Mouse (Mus musculus): ENCODE measurements at regions not wholly inside any gene's neighbourhood (a gene's known extent, or its start where the extent isn't known, plus 50 kb on each side); places are given as distances from the start of the nearest gene placed in this dataset.
A peak's percentile ranks its signal among the peaks of the same experiment; 100 is the strongest.
"Not testable (repeated sequence)": the region's sequence is repeated elsewhere in the genome, so short reads cannot be mapped to it uniquely, and the experiment has no call there.

DNA sequence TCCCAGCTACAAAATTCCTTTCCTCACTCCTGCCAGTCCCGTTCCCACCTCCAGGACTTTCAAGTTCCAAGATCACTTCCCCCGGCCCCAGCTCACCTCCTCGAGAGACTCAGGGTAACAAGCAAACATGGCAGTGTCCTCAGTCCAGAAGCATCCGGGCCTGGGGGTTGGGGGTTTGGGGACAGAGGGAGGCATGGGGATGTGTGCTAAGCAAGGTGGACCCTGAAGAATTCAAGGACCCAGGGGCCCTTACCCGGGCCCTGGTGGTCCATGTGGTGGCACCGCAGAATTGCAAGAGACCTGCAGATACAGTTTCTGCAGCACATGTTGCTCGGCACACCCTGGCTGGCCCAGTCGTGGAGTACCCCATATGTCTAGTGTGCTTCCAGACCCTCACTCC lies 269.9 kb upstream of the Ube2e3 start:
- no peak for DNase-seq

DNA sequence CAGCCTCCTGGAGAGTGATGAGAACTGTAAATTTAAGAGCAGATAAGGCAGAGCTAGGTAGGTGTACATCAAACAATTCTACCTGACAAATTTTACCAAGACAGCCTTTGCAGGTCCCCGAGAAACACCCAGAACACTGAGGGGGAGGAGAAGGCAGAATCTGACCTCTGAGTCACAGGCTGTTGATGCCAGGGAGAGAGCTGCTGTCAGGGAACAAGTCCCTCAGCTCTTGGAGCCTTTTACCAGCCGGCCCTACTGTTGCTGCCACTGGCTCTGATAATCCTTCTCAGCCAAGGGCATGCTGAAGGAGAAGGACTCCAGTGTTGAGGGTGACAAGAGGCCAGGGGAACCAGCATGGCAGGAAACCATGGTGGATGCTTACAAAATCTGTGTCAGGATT lies 271.7 kb upstream of the Ube2e3 start:
- no peak for DNase-seq

- DNase-seq, result no peak
Observed at GRCm38 (mm10) chr2:78580013-78580412, 287.9 kb upstream of the Ube2e3 start.

DNA sequence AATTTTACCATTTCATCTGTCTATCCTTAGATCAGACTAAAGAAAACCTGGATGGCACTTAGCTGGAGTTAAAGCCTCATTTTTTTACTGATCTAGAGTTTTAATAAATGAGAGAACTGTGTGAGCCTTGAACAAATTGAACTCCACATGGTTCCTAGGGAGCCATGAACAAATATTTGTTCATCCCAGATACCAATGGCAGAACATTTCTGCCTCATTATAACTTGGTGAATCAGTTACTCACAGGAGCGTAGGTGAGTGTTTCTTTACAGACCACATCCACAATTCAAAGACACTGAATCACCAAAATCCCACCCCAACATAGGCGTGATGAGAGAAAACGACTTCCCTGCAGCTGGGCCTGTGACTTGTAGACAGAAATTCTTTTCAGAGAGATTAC lies 295.4 kb upstream of the Ube2e3 start:
- DNase-seq, result no peak

- no peak for DNase-seq
Observed at GRCm38 (mm10) chr2:78558128-78558527, 309.8 kb upstream of the Ube2e3 start.

DNA sequence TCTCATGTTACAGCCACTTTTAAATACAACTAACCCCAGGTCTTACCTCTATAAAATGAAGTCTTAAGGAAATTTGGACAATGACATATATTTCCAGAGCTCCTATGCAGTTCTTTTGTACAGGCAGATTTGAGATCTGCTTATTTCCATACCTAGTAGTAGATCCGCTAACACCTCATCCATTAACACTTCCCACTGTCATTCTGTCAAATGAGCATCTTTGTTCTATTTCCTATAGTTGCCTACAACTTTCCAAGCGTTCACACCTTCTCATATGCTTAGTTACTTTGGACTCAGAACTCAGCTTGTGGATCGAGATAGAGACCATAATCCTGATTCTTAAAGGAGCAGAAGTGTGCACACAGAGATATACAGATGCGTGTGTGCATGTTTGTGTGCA lies 316.8 kb upstream of the Ube2e3 start:
- DNase-seq, result no peak

GRCm38 (mm10) chr2:78548683-78549467 lies 319.0 kb upstream of the Ube2e3 start:
- DNase-seq, result no peak

DNA sequence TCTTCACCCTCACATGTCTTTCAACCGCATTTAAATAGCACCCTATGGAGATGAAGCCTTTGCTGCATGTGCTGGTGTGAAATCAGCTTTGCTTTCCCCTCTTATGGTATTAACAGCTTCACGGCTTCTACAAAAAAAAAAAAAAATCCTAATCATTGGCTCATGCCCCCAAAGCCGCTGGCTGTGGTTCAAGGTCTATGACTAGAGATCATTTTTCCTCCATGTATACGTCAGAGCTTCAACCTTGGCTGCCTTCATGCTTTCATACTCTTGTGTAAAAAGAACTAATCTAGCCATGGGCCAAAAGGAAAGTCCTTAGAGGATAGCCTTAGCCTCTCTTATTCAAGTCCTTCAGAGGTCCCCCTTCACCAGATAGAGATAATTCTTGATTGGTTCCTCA lies 320.6 kb upstream of the Ube2e3 start:
- DNase-seq, result no peak

GRCm38 (mm10) chr2:78540422-78540821 lies 327.5 kb upstream of the Ube2e3 start:
- DNase-seq, result no peak

DNA sequence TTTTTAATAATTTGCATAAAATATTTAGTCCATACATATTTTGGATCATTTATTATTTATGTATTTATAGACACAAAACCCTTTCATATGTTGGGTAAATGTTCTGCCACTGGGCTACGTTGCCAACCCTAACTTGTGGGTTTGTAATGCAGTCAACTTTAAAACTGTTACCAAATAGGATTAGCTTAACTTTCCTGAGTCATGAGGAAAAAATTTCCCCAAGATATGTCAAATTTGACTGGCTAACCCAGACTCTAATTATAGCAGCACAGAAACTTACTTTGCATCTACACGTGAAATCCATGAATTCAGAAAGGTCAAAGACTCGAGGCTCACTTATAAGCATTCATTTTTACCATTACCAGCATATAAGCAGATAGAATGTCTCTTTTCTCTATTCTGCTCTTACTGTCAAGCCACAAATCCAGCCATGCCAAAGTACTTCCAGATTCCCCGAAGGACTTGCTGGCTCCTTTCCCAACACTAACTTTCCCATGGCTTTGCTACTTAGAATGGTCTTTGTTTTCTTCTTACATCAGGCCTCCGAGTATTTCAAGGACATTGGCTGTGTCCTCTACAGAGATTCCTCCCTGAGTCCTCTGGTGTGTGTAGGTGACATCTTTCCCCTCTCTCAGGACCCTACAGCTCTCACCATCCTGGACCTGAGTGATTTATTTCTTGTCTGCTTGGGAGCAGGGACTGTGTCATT lies 328.2 kb upstream of the Ube2e3 start:
- no peak for DNase-seq

DNA sequence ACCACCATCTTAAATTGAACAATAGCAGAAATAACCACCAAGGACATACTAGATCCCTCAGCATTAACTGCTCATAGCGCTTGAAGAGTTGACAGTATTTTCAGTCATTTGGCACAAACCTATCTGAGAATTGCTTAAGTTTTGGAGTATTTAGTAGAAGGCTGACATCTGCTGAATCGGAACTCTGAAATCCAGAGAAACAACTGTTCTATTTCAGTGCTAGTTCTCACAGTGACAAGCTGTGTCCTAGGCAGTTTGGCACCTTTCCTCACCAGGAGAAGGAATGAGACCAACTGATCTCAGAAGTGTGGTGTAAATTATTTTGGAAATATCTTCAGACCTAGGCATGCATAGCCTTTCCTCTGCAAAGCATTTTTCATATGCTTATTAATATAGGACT lies 330.4 kb upstream of the Ube2e3 start:
- DNase-seq, result no peak

DNA sequence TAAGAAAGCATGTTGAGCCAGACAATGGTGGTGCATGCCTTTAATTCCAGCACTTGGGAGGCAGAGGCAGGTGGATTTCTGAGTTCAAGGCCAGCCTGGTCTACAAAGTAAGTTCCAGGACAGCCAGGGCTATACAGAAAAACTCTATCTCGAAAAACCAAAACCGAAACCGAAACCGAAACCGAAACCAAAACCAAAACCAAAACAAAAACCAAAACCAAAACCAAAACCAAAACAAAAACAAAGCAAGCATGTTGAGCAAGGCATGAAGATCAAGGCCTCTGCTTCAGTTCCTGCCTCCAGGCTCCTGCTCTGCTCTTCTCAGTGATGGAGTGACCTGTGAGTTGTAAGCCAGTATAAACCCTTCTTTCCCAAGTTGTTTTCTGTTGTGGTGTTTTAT lies 334.0 kb upstream of the Ube2e3 start:
- not testable (repeated sequence) for DNase-seq

DNA sequence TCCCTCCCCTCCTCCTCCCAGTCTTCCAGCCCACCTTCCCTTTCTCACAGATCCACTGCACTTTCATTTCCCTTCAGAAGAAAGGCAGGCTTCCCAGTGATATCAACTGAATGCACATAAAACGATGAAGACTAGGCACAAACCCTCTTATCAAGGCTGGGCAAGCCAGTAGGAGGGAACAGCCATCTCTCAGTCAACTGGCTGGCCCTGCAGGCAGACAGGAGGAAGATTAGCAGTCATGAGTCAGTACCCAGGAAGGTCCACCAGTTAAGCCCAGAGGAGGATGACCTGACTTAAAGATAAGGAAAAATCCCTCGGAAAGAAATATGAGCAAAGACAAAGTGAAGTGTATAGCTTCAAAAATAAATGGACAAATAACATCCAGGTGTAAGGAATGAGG lies 337.4 kb upstream of the Ube2e3 start:
- no peak for DNase-seq

DNA sequence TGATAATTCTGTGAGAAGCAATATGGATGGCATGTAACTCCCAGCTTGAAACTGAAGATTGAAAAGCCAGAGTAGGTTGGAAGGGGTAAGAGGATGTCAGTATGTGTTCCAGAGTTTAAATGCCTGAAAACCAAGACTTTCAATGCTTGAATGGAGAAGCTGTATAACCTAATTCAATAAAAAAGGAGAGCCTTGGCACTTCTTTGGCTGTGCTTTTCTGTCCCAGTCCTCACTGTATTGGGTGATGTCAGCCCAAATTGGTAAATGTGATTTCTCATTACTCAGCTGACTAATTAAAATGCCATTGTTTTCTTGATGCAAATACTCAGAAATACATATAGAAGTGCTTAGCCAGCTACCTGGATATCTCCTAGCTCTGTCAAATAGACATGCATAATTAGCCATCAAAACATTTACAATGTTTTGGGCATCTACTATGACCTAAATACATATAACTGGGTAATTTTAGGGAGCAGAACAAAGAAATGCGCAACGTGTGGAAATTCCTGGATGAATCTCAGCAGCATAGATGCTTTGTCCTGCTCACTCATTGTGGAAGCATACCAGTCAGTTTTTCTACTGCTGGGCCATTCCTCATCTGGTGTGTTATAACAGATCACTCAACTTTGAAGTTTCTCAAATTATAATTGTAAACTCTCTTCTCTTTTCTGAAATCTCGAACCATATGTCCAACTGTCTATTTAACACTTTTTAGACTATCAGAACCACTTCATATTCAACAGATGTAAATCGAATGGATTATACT lies 347.5 kb upstream of the Ube2e3 start:
- no peak for DNase-seq

DNA sequence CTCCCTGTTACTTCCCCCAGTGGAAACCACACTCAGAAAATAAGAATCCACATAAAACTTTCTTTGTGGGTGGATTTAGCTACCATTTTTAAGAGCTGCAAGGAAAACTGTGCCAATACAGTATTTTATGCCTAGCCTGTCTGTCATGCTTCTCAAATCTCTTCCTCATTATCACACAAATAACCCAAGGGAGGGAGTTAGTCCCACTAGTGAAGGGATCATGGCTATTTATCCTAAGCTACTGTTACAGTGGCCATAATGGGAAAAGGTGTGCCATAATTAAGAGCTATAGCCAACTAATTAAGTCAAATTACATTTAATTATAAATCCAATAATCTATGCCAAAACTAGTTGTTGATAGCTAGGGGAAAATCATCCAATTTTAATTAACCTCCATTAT lies 374.8 kb upstream of the Ube2e3 start:
- no peak for DNase-seq

DNA sequence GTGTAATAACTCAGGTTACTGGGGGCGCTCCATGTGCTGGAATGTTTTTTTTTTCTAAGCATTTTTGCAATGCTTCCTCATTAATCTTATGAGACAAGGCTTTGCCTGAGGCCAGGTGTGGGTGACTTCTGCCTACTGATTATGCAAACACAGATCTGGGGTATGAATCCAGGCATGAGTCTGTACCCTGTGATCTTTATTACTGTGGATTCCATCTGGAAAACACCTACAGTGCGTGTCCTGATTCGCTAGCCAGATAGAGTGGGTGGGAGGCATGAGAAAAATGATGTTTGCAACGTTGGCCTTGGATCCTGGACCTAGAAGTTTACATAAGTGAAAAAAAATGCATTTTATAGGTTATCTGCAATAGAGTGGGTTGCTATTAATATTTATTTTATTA lies 387.9 kb upstream of the Ube2e3 start:
- no peak for DNase-seq

DNA sequence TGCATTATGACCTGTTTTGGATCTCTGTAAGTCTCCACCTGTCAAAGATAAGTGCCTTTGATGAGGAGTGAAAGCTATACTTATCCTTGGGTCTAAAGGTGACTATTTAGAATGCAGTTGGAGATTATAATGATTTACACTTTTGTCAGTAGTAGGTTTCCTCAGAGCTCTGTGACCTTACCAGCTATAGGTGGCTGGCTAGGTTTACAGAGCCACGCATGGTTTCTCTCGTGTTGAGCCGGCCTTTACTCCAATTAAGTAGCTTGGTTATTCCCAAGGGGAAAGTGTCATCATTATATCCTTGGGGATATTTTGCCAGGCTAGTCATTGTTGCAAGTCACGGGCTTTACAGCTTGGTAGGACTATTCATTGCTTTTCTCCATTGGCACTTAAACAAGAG lies 408.5 kb upstream of the Ube2e3 start:
- no peak for DNase-seq

DNA sequence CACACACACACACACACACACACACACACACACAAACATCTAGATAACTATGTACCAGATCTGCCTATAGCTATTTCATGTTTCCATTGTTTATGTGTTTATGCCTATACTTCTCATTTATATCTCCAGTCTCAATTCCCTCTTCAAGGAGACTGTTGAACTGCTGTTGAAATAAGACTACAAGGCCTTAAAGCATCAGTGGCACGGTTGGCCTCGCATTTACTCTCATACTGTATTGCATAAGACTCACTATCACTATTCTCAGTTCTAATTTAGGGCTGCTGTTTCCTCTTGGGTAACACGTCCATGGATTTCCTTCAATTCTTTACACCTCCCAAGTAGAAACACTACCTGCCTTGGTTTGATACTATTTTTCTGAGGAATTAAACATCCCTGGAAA lies 414.5 kb upstream of the Ube2e3 start:
- no peak for DNase-seq

DNA sequence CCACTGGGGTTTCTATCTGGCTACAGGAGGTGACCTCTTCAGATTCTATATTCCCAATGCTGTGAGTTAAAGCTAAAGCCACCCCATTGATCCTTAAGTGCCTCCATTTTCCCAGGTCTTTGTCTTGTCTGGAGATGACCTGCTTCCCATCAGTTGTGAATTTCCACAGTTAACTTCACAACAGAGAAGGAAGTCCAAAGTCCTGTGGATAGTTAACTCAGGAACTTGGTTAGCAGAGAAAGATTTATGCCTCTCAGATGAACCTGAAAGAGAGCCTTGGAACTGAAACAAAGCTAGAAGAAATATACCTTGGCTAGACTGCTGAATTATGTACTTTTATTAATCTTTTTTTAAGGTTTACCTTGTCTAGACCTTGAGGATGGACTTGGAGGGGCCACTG lies 431.1 kb upstream of the Ube2e3 start:
- DNase-seq, result peak; percentile 74

DNA sequence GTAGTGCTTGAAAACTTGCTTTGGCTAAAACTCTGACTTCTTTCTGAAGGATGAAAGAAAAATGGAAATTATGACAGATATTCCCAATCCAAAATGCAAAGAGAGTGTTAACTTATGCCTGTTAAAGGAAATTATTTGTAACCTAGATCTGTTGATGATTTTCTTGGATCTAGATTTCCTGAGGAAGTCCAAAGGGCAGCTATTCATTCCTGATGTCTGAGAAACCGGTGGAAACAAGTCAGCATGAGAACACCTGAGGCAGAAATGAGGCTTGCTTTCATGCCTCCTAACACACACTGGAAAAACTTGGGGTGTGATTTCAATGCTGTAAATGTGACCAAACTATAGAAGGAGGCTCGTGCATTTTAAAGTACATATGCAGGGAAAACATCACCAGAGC lies 432.9 kb upstream of the Ube2e3 start:
- peak; percentile 68 for DNase-seq

GRCm38 (mm10) chr2:78427659-78428336 lies 440.1 kb upstream of the Ube2e3 start:
- DNase-seq, result no peak

DNA sequence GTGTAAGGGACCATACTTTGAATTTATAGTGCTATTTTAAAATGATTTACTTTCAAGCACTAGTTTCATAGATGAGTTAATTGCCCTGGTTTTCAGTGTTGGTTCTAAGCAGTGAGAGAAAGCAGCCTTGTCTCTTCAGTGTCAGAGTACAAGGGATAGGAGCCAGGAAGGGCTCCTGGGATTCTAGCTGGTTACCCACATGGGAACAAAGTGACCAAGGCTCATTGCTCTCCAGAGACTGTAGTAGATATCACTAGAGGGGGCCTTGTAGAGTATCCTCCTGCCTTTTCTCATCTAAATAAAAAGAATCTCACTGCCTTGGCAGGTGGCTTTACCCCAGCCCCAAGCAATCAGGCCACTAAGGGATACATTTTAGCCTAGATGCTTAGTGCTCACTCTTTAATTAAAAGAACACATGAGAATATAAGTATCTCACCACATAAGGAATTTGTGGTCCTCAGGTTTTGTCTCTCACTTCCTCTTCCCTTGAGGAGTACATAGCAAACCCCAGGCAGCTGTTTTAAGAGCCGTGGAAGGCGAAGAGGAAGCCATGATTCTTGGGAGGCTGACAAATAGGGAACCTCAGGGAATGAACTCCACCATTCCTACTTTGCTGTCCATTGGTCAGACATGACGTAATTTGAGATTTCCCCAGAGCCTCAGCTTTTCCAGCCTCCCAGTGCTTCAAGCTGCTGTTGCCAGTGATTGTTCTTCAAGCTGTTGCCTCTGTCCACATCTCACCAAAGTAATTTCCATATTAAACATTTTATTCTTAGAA lies 449.2 kb upstream of the Ube2e3 start:
- no peak for DNase-seq

Data from kidney, adult 9 months (tissue).